Mouse (Mus musculus) kidney, embryonic 16.5 days (tissue): ENCODE measurements around the gene Nav2. TPM values are rescaled to one million over a fixed set of nuclear protein-coding genes. Genes with fewer than 3 reads are reported as not detected.

Source experiments
- ATAC-seq: fragments of 200-750 bp; cut with Nextera tagmentation; 2 replicates; pipeline ENCODE4 v1.8.0; 2017; ENCODE audit warnings: moderate TSS enrichment; ENCODE audit not compliant: low FRiP score, low TSS enrichment
- H3K27ac ChIP-seq: fragments of 300-500 bp; sonication (generic); 2 replicates; pipeline ENCODE4 v1.5.1; 2014; ENCODE audit warnings: low read length
- H3K27me3 ChIP-seq: fragments of 300-500 bp; sonication (generic); 2 replicates; pipeline ENCODE4 v1.6.1; 2014; ENCODE audit warnings: low read length, control low read depth, mixed read lengths; ENCODE audit not compliant: insufficient read depth
- H3K36me3 ChIP-seq: fragments of 300-500 bp; sonication (generic); 2 replicates; pipeline ENCODE4 v1.6.1; 2014; ENCODE audit warnings: low read length, control low read depth, mixed read lengths; ENCODE audit not compliant: insufficient read depth
- H3K4me1 ChIP-seq: fragments of 300-500 bp; sonication (generic); 2 replicates; pipeline ENCODE4 v1.6.1; 2014; ENCODE audit warnings: low read length, control low read depth, mixed read lengths; ENCODE audit not compliant: insufficient read depth
- H3K4me2 ChIP-seq: fragments of 300-500 bp; sonication (generic); replicated peaks from 2 replicates; pipeline ENCODE4 v1.6.1; 2014; ENCODE audit warnings: low read depth, low read length
- H3K4me3 ChIP-seq: fragments of 300-500 bp; sonication (generic); 2 replicates; pipeline ENCODE4 v1.5.1; 2014; ENCODE audit warnings: mild to moderate bottlenecking, low read length
- H3K9ac ChIP-seq: fragments of 300-500 bp; sonication (generic); replicated peaks from 2 replicates; pipeline ENCODE4 v1.6.1; 2014; ENCODE audit warnings: low read length
- H3K9me3 ChIP-seq: fragments of 300-500 bp; sonication (generic); 2 replicates; pipeline ENCODE4 v1.6.1; 2016; ENCODE audit warnings: low read length, control low read depth
- WGBS: fragments of 180-500 bp; shearing (Covaris S2); extraction: QIAGEN DNeasy Blood & Tissue Kit; methylation state at CpG from one replicate; pipeline ENCODE4 v1.1.7; 2014; 5-methylcytosine and 5-hydroxymethylcytosine counted together
- polyA plus RNA-seq: library from polyadenylated mRNA; unstranded; fragments of >200 nt; fragmentation: Nextera tagmentation; extraction: Ambion mirVana; gene quantifications from 2 replicates; pipeline ENCODE4 v1.2.1, GENCODE M21; 2015

Gene Nav2
- polyA plus RNA-seq, 1 experiment from 2014 or later = 22.6 TPM

- Histone ChIP-seq H3K27me3 (no peaks in the 10 kb centered on the region), H3K4me3 (peak overlapping the region; percentile 49), H3K9ac (peak overlapping the region; percentile 66), H3K4me2 (peak overlapping the region; percentile 54), H3K27ac (peak overlapping the region; percentile 84), H3K9me3 (no peaks in the 10 kb centered on the region), H3K4me1 (peaks cover 80% of the 10 kb centered on the region), H3K36me3 (no peaks in the 10 kb centered on the region)
- no peak for ATAC-seq
- WGBS = 13% methylated on average over 5 of the region's 5 CpGs
These were observed 615.2 kb downstream of the Nav2 start for GRCm38 (mm10) chr7:49523729-49524128.

DNA sequence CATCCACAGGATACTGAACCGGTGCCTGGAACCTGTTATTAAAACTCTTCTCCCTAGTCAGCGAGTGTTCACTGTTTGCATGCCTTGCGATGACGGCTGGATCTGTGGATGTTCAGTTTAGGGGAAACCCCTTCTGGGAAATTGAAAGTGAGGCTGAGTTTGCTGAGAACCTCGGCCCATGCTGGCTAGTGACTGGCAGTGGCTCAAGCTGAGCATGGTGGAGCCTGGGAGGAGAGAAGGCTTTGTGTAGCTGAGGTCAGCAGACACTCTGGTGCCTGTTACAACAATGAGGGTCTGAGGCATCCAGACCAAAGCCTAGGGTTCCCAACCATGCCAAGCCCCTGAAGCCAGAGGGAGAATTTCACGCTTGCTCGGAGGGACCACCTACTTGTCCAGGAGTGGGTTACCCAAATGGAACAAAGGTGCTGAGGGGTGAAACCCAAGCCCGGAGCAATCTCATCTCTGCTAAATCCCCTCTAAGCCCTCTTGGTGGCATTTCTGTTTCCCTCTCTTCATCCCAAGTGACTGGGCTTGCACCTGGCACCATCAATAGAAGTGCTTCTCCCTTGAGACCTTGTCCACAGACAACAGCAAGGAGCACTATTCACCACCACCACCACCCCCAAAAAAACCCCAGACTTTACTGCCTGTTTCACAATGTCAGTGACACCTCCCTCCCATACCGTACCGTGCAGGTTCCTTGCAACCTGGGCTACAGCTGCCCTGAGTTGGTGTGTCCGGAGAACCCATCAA, 617.0 kb downstream of the Nav2 start:
- ATAC-seq = no peak
- peak overlapping the region; percentile 66 for H3K9ac ChIP-seq
- H3K4me3 ChIP-seq = peak overlapping the region; percentile 49
- no peaks in the 10 kb centered on the region for H3K36me3 ChIP-seq
- 25% methylated on average over 11 of the region's 11 CpGs for WGBS
- no peaks in the 10 kb centered on the region for H3K9me3 ChIP-seq
- H3K4me2 ChIP-seq = peak overlapping the region; percentile 54
- H3K4me1 ChIP-seq = peaks cover 76% of the 10 kb centered on the region
- peak overlapping the region; percentile 84 for H3K27ac ChIP-seq
- H3K27me3 ChIP-seq = no peaks in the 10 kb centered on the region

- H3K9me3 ChIP-seq = no peaks in the 10 kb centered on the region
- H3K27ac ChIP-seq = peak overlapping the region; percentile 84
- H3K4me2 ChIP-seq = peak overlapping the region; percentile 54
- peaks cover 72% of the 10 kb centered on the region for H3K4me1 ChIP-seq
- no peaks in the 10 kb centered on the region for H3K27me3 ChIP-seq
- WGBS = 50% methylated on average over 4 of the region's 4 CpGs
- no peaks in the 10 kb centered on the region for H3K36me3 ChIP-seq
- H3K9ac ChIP-seq = peak overlapping the region; percentile 66
- H3K4me3 ChIP-seq = peak overlapping the region; percentile 49
- ATAC-seq = no peak
These were observed 617.6 kb downstream of the Nav2 start for GRCm38 (mm10) chr7:49526101-49526499.

GRCm38 (mm10) chr7:49527495-49527894, 619.0 kb downstream of the Nav2 start:
- H3K9ac ChIP-seq = peak overlapping the region; percentile 31
- peak overlapping the region; percentile 18 for H3K4me3 ChIP-seq

DNA sequence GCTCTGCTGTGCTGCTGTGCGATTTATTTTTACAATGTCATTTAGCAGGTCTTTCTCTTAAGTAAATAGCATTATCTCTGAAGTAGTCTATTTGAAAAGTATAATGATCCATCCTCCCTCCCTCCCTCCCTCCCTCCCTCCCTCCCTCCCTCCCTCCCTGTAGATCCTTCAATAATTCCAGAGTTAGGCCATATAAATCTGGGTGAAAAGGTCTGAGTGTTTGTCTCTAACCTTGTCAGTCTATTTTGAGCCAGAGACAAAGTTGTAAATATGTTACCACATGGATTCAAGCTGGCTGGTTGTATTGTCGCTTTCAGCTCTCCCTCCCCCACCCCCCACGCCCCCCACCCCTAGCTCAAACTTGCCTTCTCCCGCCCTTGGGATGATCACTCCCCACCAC, 619.4 kb downstream of the Nav2 start:
- H3K9me3 ChIP-seq = no peaks in the 10 kb centered on the region
- H3K27ac ChIP-seq = peak overlapping the region; percentile 85
- no peaks in the 10 kb centered on the region for H3K27me3 ChIP-seq
- WGBS = 7% methylated on average over 3 of the region's 4 CpGs
- no peaks in the 10 kb centered on the region for H3K36me3 ChIP-seq
- peak overlapping the region; percentile 45 for H3K9ac ChIP-seq
- H3K4me2 ChIP-seq = peak overlapping the region; percentile 48
- H3K4me1 ChIP-seq = peaks cover 65% of the 10 kb centered on the region
- no peak for ATAC-seq
- H3K4me3 ChIP-seq = peak overlapping the region; percentile 26

More at GRCm38 (mm10) chr7:49527495-49527894, 619.0 kb downstream of the Nav2 start:
- WGBS = 12% methylated on average over 4 of the region's 4 CpGs
- ATAC-seq = peak; percentile 6
- Histone ChIP-seq H3K4me1 (peaks cover 65% of the 10 kb centered on the region), H3K27me3 (no peaks in the 10 kb centered on the region), H3K4me2 (peak overlapping the region; percentile 48), H3K27ac (peak overlapping the region; percentile 85), H3K36me3 (no peaks in the 10 kb centered on the region), H3K9me3 (no peaks in the 10 kb centered on the region)

- ATAC-seq = no peak
- WGBS = 52% methylated on average over 2 of the region's 2 CpGs
- no peaks in the 10 kb centered on the region for H3K36me3 ChIP-seq
- peaks cover 69% of the 10 kb centered on the region for H3K4me1 ChIP-seq
- no peak overlapping the region for H3K4me3 ChIP-seq
- no peak overlapping the region for H3K4me2 ChIP-seq
- no peak overlapping the region for H3K27ac ChIP-seq
- H3K9me3 ChIP-seq = no peaks in the 10 kb centered on the region
- no peak overlapping the region for H3K9ac ChIP-seq
- H3K27me3 ChIP-seq = no peaks in the 10 kb centered on the region
These were observed 621.0 kb downstream of the Nav2 start for GRCm38 (mm10) chr7:49529498-49529897.

GRCm38 (mm10) chr7:49533571-49533970, 625.1 kb downstream of the Nav2 start:
- no peak for ATAC-seq
- no peak overlapping the region for H3K4me3 ChIP-seq
- H3K4me1 ChIP-seq = peaks cover 44% of the 10 kb centered on the region
- peaks cover 14% of the 10 kb centered on the region for H3K36me3 ChIP-seq
- no peaks in the 10 kb centered on the region for H3K27me3 ChIP-seq
- no peak overlapping the region; the same call in 1 of the 2 replicates for H3K4me2 ChIP-seq
- H3K9ac ChIP-seq = no peak overlapping the region
- H3K27ac ChIP-seq = peak overlapping the region; percentile 76
- 47% methylated on average over 8 of the region's 8 CpGs for WGBS
- H3K9me3 ChIP-seq = no peaks in the 10 kb centered on the region

- ATAC-seq = no peak
- Histone ChIP-seq H3K9me3 (no peaks in the 10 kb centered on the region), H3K27me3 (no peaks in the 10 kb centered on the region), H3K4me3 (no peak overlapping the region), H3K27ac (peak overlapping the region; percentile 76), H3K36me3 (peaks cover 14% of the 10 kb centered on the region), H3K9ac (no peak overlapping the region), H3K4me1 (peaks cover 45% of the 10 kb centered on the region), H3K4me2 (no peak overlapping the region)
- 65% methylated on average over 6 of the region's 6 CpGs for WGBS
These were observed 625.7 kb downstream of the Nav2 start for GRCm38 (mm10) chr7:49534208-49534607.

DNA sequence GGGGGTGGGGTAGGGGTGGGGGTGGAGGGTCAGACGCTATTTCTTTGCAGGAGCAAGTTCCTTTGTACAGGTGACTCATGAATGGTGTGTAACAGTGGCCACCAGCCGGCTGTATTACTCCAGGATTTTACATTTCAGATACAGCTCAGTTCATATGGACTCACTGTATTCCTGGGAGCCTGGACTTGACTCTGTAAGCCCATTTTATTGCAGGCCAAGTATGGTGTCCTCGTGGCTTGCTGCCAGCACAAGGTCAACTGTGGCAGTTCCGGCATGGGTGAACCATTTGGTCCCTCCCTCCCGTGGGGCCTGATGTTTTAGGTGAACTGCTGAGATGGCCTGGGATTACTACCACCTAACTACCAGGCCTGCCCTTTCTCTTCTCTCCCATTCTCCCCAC, 629.8 kb downstream of the Nav2 start:
- Histone ChIP-seq H3K27ac (no peak overlapping the region), H3K27me3 (no peaks in the 10 kb centered on the region), H3K4me2 (no peak overlapping the region), H3K36me3 (peaks cover 17% of the 10 kb centered on the region), H3K9ac (no peak overlapping the region), H3K4me3 (no peak overlapping the region), H3K9me3 (no peaks in the 10 kb centered on the region), H3K4me1 (peaks cover 41% of the 10 kb centered on the region)
- no peak for ATAC-seq
- 50% methylated on average over 5 of the region's 5 CpGs for WGBS

GRCm38 (mm10) chr7:49540181-49540580, 631.7 kb downstream of the Nav2 start:
- 56% methylated on average over 9 of the region's 9 CpGs for WGBS
- Histone ChIP-seq H3K4me2 (no peak overlapping the region), H3K4me1 (peaks cover 38% of the 10 kb centered on the region), H3K4me3 (no peak overlapping the region), H3K9ac (no peak overlapping the region), H3K27ac (peak overlapping the region; percentile 45), H3K27me3 (no peaks in the 10 kb centered on the region), H3K36me3 (peaks cover 17% of the 10 kb centered on the region), H3K9me3 (no peaks in the 10 kb centered on the region)
- peak; percentile 74 for ATAC-seq
